Mouse (Mus musculus) kidney, postnatal 25 days (tissue): ENCODE measurements around the gene Cxcl13.
"Not testable (repeated sequence)": the region's sequence is repeated elsewhere in the genome, so short reads cannot be mapped to it uniquely, and the experiment has no call there.

Source experiments
- DNase-seq, 2 experiments: peaks; one replicate each; pipeline ENCODE4 v3.0.0; 2021; ENCODE audit warnings: mixed read lengths in 2 of 2

The Cxcl13 gene

DNA sequence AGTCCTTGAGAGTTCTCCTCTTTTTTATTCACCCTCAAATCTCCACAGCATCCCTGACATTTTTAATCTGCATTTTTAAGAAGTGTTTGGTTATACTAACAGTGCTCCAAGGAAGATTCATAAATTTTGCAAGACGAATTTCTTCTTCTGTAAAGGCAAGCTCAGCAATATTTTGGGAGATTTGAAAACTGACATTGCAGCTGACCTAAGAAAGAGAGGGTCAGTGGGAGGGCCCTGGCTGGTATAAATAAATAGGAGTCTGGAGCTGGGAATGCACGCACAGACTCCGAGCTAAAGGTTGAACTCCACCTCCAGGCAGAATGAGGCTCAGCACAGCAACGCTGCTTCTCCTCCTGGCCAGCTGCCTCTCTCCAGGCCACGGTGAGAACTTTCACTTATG lies at the start of gene Cxcl13:
Gene Cxcl13, plus strand, starts transcription at position 301 of the 400 bp plus-strand sequence.
- DNase-seq = no peak

DNA sequence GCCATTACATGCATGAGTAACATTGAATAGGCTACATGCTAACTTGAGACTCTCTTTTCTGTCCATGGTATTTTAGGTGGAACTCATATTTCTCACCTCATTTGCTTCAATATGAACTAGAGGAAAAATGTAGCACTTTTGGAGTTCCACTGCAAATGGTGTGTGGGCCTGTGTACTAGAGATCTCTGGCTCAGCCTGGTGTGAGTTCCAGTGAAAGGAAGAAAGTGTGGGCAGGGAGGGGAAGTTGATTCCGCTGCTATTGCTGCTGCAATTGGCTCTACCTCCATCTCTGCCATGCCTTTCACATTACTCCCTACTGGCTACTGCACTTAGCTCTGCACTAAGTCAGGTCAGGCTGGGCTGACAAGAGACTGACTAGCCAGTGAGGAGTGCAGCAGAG lies 45.7 kb upstream of the Cxcl13 start:
- no peak for DNase-seq

DNA sequence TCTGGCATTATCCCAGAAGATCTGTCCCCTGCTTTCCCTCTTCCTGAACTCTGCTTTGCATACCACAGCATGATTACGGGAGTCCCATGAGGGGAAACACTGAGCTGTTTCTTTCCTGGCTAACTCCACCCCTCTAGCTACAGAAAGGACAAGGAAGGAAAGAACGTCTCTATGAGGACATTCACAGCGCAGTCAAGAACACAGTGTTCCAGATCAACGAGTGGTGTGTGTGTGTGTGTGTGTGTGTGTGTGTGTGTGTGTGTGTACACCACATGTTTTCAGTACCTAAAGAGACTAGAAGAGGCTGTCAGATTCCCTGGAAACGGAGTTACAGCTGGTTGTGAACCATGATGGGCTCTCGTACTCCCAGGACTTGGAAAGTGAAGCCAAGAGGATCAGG lies 38.3 kb upstream of the Cxcl13 start:
- DNase-seq = no peak

DNA sequence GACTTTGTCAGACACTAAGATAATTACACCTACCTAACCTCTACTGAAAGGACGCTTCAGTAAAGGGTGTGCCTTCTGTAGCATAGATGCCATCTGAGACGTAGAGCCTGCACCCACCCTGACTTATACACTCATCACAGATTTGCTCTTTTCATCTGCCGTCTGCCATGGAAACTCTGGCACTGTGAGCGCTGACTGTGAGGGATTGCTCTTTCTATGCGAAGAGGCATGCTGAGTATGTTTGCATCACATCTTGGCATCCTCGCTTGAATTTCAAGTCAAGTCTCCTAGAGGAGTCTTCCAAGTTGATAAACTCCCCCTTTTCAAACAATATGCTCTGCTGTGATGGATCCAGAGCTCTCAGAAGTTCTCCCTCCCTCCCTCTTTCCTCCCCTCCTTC lies 32.7 kb upstream of the Cxcl13 start:
- no peak for DNase-seq

DNA sequence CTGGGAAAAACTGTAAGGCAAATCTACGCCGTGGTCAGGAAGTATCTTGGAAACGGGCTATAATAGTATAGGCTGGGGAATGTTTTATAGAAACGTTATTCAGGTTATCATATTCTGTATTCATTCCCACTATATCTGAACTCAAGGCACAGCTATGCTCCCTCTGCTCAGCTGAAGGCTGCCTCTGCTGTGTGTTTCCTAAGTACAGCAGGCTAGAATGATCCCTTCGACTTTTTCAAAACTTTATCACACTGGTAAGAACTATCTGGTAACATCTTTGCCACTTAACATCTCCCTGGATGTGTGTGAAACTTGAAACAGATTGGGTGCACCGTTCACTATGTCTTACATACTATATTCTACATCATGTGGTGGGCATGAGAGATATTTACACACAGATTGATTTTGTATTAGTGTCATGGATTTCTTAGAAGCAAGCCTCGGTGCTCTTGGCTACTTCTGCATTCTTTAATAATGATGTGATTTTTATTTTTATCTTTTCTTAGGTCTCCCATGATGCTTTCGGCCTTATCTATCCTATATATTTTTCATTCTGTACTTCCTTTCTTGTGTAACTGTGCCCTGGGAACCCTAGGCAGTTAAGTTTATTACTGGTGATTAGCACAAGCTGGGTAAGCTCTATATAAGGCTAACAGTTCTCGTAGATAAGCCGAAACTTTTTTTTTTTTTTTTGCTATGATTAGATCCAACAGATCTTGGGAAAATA lies 31.4 kb upstream of the Cxcl13 start:
- DNase-seq = no peak

DNA sequence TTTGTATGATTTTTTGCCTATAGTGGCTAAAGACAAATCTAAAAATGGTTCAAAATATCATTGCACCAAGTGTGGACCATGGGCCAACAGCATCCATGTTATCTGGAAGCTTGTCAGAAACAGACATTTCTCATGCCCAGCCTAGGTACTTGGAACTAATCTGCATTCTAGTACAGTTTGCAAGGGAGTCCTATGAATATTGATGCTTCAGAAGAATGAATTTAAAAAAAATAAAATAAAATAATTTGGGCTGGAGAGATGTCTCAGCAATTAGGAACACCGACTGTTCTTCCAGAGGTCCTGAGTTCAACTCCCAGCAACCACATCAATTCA lies 30.9 kb upstream of the Cxcl13 start:
- DNase-seq = no peak

DNA sequence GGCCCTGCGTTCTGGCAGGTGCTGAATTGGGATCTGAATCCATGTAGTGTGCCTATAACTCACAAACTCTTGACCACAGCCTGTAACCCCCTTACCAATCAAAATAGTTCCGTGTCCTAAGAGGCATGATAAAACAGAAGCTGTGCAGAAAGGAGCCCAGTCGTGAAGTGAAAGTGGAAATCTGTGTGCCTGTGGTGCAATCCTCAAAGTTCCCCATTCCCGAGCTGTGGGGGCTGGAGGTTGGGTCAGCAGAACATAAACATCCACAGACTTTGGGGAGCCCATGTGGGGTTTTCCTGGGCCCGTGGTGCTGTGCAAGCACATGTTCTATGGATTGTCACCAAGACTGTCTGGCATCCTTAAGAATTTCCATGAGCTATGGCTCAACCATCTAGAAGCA lies 21.7 kb upstream of the Cxcl13 start:
- DNase-seq = no peak

DNA sequence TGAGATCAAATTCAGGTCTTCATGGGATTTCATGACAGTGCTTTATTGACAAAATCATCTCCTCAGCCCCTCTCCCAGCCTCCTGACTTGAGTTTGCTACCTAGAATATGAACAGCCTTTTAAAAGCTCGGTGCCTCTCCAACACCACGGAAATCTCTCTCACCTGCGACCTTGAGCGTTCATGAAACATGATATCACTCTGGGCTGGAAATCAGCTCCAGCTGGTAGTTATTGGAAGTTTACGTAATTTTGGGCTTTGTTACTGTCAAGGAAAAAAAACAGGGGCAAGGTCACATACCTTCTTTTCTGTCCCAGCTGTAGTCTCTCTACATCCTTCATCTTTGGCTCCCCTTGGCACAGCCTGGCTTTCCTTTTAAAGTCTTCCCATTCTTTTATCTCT lies 20.7 kb upstream of the Cxcl13 start:
- no peak for DNase-seq

DNA sequence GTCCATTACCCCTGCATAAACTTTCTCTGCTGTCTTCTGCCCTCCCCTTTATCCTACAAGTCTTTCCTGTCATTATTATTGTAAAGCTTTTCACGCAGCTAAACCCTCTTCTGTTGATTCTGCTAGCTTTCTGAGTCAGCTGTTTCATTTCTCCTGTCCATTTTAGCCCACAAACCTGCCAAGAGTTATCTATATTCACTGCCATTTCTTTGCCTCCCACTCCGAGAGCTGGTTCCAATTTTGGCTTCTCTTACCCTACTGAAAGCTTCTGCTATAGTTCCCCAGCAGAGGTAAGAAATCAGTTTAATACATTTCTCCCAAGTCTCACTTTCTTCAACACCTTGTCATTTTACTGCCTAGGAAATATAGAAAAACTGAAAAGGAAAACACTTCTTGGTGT lies 19.6 kb upstream of the Cxcl13 start:
- DNase-seq = no peak

DNA sequence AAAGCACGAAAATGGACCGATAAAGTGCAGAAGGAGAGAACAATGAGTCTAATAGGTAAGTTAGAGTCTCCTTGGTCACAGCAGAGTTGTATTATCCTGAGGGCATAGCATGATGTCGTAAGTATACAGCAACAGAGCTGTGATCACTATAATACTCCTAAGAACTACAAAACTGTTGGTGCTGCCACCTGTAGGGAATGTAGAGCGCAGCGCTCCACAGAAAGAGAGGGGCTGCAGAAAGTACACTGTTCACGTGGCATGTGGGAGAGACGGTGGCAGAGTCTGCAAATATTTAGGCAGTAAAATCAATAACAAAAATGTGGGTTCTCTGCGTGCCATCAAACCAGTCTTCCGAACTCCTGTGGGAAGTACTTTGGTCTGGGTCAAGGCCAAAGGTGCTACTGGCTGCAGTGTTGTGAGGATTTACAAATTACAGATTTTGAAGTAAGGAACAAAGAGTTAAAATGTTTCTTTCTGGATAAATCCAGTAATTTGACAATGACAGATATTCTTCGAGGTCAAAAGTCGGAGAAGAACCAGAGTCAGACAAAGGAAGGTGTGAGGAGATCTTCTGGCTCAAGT lies 18.6 kb upstream of the Cxcl13 start:
- DNase-seq = no peak

DNA sequence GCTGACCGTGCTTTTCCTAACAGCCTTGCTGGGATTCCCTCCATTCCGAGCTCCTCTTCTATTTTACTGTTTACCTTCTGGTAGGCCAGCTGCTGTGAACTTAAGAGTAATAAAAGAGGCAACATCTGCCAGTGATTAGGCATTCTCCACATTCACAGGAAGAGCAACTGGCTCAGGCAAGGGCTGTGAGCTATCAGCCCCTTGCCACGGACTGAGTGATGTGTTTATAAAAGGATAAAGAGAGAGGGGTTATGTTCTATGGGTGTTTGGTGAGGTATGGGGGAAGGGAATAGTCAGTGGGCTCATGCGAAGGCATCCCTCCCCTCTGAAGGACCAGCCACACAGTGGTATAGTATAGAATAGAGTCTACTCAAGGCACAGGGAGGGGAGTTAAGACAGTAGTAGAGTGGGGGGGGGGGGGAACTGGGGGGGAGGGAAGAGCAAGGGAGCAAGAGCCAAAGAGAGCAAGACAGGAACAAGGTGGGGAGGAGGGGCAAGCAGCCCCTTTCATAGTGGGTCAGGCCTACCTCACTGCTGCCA lies 16.0 kb upstream of the Cxcl13 start:
- DNase-seq = no peak

DNA sequence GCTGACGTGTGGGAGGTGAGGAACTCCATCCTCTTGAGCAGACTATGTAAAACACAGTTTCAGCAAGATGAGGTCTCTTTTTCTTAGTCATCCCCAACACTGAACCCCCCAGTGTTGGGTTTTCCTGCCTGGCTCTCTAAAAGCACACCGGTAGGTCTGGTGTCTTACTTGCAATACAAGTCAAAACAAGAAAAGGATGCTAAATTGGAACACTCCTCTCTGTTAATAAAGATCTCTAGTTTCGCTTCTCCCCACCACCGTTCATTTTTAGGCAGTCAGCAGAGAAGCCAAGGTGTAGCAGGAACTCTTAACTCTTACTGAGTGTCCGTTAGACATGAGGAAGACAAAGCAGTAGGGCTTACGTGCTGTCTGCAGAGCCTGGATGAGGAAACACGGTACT lies 15.2 kb upstream of the Cxcl13 start:
- no peak for DNase-seq

DNA sequence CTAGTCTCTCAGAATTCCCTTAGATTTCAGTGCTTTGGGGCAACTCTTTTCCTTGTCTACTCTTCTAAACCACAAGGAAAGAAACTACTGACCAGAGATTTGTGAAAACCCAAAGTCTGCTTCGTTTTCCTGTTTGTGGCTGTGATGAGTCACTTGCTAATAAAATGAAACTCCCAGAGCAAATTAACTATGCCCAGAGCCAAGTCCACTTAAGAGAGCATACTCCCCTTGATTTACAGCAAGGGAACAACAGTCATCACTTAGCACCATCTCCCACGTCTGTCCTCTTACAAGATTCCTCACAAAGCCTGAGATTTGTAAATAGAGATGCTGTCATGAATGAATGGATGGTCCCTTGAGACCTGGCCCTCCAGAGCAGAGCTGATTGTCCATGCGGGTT lies 11.6 kb upstream of the Cxcl13 start:
- DNase-seq = no peak

DNA sequence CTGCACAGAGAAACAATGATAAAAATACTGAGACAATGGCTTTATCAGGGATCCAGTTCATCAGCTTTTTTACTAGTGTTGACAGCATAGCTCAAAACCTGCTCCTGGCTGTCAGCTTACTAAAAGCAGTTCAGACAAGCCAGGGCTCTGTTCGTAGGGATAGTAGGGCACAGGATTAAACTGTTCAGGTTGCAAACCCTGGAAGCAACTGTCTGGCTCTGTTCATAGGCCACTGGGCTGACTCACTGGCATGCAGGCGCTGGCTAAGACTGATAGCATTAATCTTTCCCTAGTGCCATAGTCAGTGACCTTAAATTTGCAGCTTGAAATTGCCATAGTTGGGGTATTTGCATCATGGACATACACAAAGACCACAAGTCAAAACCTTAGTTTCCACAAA lies 10.4 kb upstream of the Cxcl13 start:
- DNase-seq = no peak

DNA sequence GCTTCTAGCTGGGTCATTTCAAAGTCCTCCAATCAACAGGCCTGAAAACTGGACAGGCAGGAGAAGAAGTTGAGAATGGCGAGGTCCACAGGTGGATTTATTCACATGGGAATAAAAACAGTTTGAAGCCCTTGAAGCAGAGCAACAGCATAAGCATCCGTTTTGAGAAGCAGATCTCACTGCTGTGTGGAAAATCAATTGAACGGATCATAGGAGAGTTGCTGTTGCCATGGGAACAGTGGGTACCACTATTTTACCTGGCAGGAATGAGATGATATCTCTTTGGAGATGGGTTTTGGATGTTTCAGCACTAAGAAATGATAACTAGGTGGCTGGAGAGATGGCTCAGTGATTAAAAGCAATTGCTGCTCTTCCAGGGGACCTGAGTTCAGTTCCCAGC lies 8.1 kb upstream of the Cxcl13 start:
- DNase-seq = no peak

DNA sequence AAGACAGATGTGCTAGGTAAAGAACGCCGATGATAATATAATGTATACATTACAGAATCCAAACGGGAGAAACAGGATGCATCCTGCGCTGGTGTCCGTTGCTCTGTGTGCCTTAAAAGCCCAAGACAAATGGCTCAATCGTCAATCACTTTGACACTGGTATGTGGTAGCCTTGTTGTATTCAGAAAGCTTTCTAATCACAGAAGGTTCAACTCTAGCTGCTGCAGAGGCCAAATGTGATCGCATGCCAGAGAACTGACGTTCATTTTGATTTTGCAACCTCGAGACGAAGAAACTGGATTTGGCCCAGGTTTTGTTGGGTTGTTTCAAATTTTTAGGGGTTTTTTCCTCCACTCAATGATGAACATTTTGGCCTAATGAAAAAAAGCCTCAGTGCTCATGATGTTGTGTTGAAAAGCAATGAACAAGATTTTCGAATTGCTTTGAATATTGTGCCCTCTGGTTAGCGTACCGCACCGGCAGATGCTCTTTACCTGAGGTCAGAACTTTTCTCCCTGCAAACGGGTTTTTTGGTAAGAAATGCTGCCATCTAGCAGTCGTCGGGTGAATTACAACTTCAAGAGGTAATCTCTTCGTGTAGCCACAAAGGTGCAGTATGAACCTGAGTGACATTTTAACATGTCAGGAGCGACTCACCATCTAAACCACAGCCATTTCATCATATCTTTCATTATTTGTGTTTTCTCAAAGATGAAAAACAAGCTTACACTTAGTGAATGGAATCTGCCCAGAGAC lies 6.6 kb upstream of the Cxcl13 start:
- DNase-seq = peak in 1 of 2 experiments; percentile 64

DNA sequence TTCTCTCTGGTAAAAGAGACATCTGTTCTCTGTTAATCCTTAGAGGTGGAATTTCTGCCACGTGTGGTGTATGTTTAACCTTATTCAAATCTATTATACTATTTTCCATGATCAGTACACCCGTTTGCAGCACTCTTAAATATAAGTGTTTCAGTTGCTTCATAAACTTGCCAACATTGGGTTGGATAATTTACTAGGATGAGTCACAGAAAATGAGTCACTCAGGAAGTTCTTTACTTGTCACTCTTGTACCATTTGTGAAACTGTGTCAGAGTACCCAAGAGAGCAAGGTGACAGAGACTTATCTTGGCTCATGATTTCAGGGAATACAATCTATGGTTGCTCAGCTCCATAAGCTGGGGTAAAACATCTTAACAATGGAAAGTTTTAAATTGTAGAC lies 8.2 kb downstream of the Cxcl13 start:
- DNase-seq = no peak

DNA sequence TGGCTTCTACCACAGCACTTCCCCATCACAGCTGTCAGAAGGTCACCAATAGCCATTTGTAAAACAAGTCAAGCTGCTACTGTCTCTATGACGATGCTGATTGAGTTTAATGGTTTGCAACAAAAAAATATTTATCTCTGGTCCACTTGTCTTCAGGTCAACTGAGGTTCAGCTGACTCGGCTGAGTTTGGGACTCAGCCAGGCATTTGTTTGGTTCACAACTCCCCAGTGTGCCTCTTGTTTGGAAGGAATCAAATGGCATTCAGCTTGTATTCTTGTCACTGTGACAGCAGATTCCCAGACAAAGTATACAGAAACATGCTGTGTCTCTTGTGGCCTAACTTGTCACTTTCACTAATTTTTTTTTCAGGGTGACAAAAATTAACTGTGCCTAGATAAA lies 9.9 kb downstream of the Cxcl13 start:
- DNase-seq = no peak

DNA sequence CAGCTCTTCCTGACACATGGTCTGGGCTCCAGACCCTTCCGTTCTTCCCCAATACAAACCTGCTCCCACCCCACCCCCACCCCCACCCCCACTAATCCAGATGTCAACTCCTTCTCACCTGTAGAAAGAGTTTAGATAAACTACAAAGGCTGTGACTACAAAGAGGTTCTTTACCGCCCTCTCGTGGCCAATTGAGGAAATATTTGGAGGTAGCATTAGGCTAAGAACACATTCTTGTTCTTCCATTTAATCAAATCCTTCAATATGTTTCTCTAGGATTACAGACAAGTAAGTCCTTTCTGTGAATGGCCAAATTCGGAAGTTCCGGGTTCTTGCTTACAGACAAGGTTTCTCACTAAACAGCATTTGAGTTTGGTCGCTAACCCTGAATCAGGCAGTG lies 14.1 kb downstream of the Cxcl13 start:
- peak; percentile 38 to 84 for DNase-seq

DNA sequence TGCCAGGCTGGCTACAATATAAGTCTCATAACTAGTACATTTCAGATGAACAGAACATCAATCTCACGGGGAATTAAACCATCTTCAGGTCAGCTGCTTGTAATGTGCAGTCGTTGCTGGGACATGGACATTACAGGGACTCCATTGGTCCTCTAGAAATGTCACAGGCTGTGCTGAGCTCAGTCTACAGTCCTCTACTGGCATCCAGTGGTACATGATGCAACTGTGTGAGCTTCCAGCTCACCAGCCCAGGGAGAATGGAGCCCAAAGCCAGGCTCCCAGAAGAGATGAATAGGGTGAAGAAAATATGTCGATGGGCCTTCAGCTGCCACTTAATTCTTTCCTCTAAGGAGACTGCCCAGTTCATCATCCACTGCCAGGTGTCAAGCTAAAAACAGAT lies 15.5 kb downstream of the Cxcl13 start:
- no peak for DNase-seq

DNA sequence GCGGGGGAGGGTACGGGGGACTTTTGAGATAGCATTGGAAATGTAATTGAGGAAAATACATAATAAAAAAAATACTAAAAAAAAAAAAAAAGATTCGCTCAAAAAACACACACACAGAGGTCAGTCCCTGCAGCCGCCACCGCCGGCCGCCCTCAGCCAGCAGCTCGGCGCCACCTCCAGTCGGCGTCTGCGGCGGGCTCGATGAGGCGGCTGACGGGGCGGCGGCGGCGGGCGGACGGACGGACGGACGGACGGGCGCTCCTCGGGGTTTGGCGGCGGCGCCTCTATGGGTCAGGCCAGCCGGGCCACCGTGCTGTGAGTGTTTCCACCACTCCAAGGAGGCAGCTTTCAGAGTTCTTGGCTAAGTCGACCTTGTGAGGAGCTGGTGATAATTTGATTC lies 17.1 kb downstream of the Cxcl13 start:
- DNase-seq = not testable (repeated sequence)

DNA sequence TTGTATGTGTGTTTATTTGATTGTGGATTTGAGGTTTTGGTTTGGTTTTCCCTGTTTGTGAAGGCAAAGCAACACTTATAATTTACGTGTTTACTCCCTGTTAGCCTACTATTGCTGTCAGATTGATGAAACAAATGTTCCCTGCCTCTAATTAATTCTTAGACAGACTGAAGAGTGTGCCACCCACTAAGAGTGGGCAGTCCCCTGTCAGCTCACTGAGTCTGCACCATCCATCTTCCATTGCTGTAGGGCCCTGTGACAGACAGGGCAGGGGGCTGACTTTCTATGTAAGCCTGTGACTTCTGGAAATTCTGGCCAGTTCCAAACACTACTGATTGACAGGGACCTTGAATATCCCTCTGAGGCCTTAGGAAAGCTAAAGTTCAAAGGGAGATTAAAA lies 19.5 kb downstream of the Cxcl13 start:
- no peak for DNase-seq

DNA sequence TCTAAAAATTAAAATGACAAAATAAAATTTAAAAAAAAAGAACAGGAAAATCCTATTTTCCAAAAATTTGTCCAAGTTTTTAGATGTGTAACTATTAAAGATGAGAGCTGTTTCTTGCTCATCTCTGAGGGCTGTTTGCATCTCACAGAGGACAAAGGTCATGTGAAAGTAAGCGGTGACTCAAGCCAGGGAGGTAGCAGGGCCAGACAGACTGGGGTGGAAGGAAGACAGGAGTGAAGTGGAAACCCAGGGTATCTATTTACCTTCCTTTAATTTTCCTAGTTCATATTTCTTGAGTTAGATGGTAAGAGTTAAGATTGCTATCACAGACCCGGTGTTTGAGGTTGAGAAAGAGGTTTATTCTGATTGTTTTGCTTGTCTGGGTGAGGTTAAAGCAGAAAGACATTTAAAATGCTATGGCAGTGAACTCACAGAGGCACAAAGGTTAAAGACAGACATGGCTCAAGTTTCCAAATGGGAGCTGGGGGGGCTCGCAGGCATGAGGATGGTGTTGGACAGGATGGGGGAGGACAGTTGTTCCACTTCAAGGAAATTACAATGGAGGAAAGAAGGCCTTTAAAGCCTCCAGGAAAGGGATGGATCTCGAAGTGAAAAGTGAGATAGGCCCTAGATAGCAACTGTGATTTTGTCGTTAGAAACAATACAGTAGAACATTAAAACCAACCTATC lies 27.2 kb downstream of the Cxcl13 start:
- DNase-seq = no peak
